ENCODE assay signal across 19 mouse cellular contexts in genomic region chr2:60583416-60583815, GRCm38 (mm10). TPM values are rescaled to one million over a fixed set of nuclear protein-coding genes. Genes with fewer than 3 reads are reported as not detected.
"Had no signal": no experiment of that assay in that cellular context is flagged by ENCODE, and none has a peak within 500 bp of the region (broad histone marks: within the 10 kb centered on the region; RNA-seq: fewer than 3 reads in every experiment).

No protein-coding gene starts in this region.

- H3K4me1 ChIP-seq: midbrain, embryonic 10.5 days; midbrain, embryonic 12.5 days; neural tube, embryonic 12.5 days had no signal

- DNase-seq: lung, adult 18-20 months; lung, embryonic 14.5 days; lung, postnatal 10 days; lung, postnatal 4 days; midbrain, embryonic 14.5 days; retina, postnatal 1 day; right cerebral cortex, adult 18-20 months; right cerebral cortex, postnatal 25 days; right cerebral cortex, postnatal 4 days; spleen, adult 18-20 months; thymus, adult 18-20 months; thymus, postnatal 14 days; thymus, postnatal 36 days had no signal

- H3K9me3 ChIP-seq: midbrain, embryonic 10.5 days; midbrain, embryonic 12.5 days; neural tube, embryonic 12.5 days had no signal

- H3K27me3 ChIP-seq: midbrain, embryonic 12.5 days; neural tube, embryonic 12.5 days had no signal

- ATAC-seq: midbrain, embryonic 16.5 days had no signal

- H3K4me2 ChIP-seq: lung, embryonic 14.5 days; midbrain, embryonic 12.5 days; neural tube, embryonic 12.5 days had no signal

- H3K9ac ChIP-seq: lung, embryonic 14.5 days; midbrain, embryonic 12.5 days; neural tube, embryonic 12.5 days had no signal

- H3K27ac ChIP-seq: midbrain, embryonic 10.5 days; midbrain, embryonic 12.5 days; neural tube, embryonic 12.5 days had no signal

- H3K4me3 ChIP-seq: midbrain, embryonic 10.5 days; midbrain, embryonic 12.5 days; neural tube, embryonic 12.5 days had no signal

- H3K36me3 ChIP-seq: midbrain, embryonic 10.5 days; midbrain, embryonic 12.5 days; neural tube, embryonic 12.5 days had no signal

RNA-seq across cellular contexts. Expression of gene Pla2r1, which starts 30.3 kb away (rescaled TPM):
- total RNA-seq: megakaryocyte, adult 5-6 weeks; megakaryocyte-erythroid progenitor cell, adult 5-6 weeks had no signal
